Mouse (Mus musculus): ENCODE measurements at regions not wholly inside any gene's neighbourhood (a gene's known extent, or its start where the extent isn't known, plus 50 kb on each side); places are given as distances from the start of the nearest gene placed in this dataset.

GRCm38 (mm10) chr1:177612546-177612945, 117.1 kb upstream of the 1700016C15Rik start:
- ATAC-seq (ENCODE audit: insufficient number of reproducible peaks, low FRiP score, low TSS enrichment), result no peak

DNA sequence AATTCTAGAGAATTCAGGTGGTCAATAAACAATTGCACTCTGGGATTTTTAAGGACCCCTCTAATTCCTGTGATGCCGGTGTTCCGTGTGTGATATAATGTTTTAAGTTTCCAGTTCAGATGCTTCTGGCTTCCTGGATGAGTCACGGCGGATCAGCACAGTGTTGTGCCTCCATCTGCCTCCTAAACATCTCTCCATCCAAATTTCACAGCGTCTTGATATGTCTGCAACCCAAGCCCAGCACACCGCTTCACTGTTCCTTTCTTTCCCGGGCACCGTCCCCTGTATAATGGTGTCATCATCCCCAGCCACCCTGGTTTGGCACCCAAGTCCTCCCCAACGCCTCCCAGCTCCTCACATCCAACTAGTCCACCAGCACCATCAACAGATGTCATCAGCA, 114.0 kb upstream of the 1700016C15Rik start:
- ATAC-seq (ENCODE audit: insufficient number of reproducible peaks, low FRiP score, low TSS enrichment), result no peak

- ATAC-seq (ENCODE audit: insufficient number of reproducible peaks, low FRiP score, low TSS enrichment), result no peak
These were observed 113.0 kb upstream of the 1700016C15Rik start for GRCm38 (mm10) chr1:177616335-177617239.

- ATAC-seq (ENCODE audit: insufficient number of reproducible peaks, low FRiP score, low TSS enrichment), result peak; percentile 82
These were observed 109.0 kb upstream of the 1700016C15Rik start for GRCm38 (mm10) chr1:177620501-177621099.

GRCm38 (mm10) chr1:177621854-177622590, 107.6 kb upstream of the 1700016C15Rik start:
- ATAC-seq (ENCODE audit: insufficient number of reproducible peaks, low FRiP score, low TSS enrichment), result no peak

GRCm38 (mm10) chr1:177623304-177623726, 106.3 kb upstream of the 1700016C15Rik start:
- no peak for ATAC-seq (ENCODE audit: insufficient number of reproducible peaks, low FRiP score, low TSS enrichment)

GRCm38 (mm10) chr1:177623735-177624134, 105.9 kb upstream of the 1700016C15Rik start:
- no peak for ATAC-seq (ENCODE audit: insufficient number of reproducible peaks, low FRiP score, low TSS enrichment)

DNA sequence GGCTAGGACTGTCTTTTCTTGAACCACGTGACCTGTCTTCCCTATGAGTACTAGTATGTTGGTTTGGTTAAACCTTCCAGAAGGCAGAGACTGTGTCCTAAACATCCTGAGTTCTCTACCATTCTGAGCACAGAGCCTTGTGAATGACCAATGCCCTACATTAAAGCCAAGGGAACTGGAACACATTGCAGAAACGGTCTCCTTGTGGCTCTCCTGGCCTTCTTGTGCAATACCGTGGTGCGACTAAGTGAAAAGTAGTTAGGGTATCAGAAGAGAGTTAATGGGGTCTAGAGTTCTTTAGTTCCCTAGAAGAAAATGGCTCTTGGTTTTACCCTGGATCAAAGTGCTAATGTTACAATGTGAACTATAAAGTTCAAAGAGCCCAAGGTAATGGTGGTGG, 101.8 kb upstream of the 1700016C15Rik start:
- ATAC-seq (ENCODE audit: insufficient number of reproducible peaks, low FRiP score, low TSS enrichment), result no peak

GRCm38 (mm10) chr1:177633966-177634602, 95.5 kb upstream of the 1700016C15Rik start:
- no peak for ATAC-seq (ENCODE audit: insufficient number of reproducible peaks, low FRiP score, low TSS enrichment)

- ATAC-seq (ENCODE audit: insufficient number of reproducible peaks, low FRiP score, low TSS enrichment), result no peak
These were observed 92.6 kb upstream of the 1700016C15Rik start for GRCm38 (mm10) chr1:177637061-177637460.

DNA sequence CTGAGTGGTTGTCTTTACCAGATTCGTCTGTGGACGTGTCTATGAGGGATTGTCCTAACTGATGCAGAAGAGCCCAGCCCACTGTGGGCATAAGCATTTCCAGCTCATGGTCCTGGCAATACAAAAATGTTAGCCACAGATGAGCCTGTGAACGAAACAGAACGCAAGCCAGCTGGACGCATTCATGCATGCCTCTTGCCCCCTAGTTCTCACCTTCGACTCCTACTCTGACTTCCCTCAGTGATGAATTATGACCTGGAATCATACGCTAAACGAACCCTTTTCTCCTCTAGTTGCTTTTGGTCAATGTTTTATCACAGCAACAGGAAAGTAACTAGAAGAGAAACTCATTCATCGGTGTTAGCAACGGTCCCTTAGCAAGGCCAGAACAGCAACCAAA, 91.2 kb upstream of the 1700016C15Rik start:
- ATAC-seq (ENCODE audit: insufficient number of reproducible peaks, low FRiP score, low TSS enrichment), result no peak

GRCm38 (mm10) chr1:177639931-177640846, 89.4 kb upstream of the 1700016C15Rik start:
- ATAC-seq (ENCODE audit: insufficient number of reproducible peaks, low FRiP score, low TSS enrichment), result no peak

- ATAC-seq (ENCODE audit: insufficient number of reproducible peaks, low FRiP score, low TSS enrichment), result no peak
These were observed 86.7 kb upstream of the 1700016C15Rik start for GRCm38 (mm10) chr1:177642712-177643467.

DNA sequence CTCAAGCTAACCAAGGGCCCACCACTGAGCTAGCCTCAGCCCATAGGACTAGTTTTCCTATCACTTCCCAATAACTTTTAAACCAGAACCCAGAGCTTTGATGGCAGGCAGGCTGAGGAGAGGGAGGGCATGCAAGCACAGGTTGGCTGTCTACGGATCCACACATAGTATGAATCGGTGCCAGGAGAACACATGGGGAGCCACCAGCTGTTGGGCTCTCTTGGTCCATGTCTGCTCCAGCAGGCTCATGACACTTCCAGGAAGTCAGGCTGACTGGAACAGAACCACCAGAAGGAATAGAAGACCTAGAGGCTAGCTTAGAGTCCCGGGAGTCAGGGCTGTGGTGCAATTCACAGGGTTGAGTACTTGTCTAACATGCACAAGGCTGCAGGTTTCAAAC, 86.0 kb upstream of the 1700016C15Rik start:
- ATAC-seq (ENCODE audit: insufficient number of reproducible peaks, low FRiP score, low TSS enrichment), result peak; percentile 59

GRCm38 (mm10) chr1:177644214-177644613, 85.4 kb upstream of the 1700016C15Rik start:
- no peak for ATAC-seq (ENCODE audit: insufficient number of reproducible peaks, low FRiP score, low TSS enrichment)

DNA sequence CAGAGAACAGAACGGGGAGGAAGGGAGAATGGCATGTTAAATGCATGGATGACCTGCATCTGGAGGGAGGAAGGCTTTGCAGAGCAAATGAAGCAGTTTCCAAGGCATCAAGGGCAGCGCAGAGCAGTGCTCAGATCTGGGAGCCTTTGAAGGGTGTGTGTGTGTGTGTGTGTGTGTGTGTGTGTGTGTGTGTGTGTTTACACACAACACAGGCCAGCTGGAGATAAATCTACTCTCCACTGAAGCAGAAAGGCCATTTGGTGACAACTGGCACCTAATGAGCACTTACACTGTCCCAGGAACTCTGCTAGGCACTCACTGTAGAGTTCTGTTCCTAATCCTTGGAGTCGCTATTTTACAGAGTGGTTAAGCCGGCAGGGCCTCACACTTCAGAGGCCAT, 84.3 kb upstream of the 1700016C15Rik start:
- ATAC-seq (ENCODE audit: insufficient number of reproducible peaks, low FRiP score, low TSS enrichment), result no peak

DNA sequence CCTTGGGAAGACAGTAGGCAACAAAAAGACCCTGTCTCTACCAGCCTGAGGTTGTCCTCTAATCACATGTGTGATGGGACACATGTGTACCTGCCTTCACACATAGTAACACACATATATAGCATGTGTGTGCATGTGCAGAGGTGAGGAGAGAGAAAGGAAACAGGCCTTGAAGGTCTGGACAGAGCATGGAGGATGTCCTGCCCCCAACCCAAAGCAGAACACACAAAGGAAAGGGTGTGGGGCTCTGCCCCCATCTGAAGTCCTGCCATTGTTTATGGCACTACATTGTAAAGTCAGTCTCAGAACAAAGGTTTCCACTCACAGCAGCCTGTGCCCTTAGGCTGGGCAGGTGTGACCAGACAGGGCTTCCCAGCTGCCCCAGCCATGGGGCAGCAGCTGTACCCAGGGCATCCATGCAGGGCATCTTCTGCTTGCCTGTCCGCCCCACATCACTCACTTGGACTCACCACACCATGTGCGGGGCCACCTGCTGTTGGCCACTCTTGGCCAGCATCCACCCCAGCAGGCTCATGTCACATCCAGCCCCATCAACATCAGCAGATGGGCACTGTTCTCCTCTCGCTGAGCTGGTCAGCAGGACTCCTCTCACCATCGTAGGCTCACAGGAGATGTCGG, 83.6 kb upstream of the 1700016C15Rik start:
- ATAC-seq (ENCODE audit: insufficient number of reproducible peaks, low FRiP score, low TSS enrichment), result no peak

- ATAC-seq (ENCODE audit: insufficient number of reproducible peaks, low FRiP score, low TSS enrichment), result no peak
These were observed 81.7 kb upstream of the 1700016C15Rik start for GRCm38 (mm10) chr1:177647876-177648275.
